Mouse (Mus musculus): ENCODE data around the gene Apoc1. TPM values are rescaled to one million over a fixed set of nuclear protein-coding genes. Genes with fewer than 3 reads are reported as not detected.
"Not testable (repeated sequence)": the region's sequence is repeated elsewhere in the genome, so short reads cannot be mapped to it uniquely, and the experiment has no call there.

The Apoc1 gene
- polyA plus RNA-seq, 1 experiment from 2014 or later: 197 TPM

GRCm38 (mm10) chr7:19694336-19695212 is 2.1 kb upstream of the Apoc1 start:
- Histone ChIP-seq H3K9ac (0 out of 2 replicates have a peak overlapping the region, but pooled peaks have one; percentile 37), H3K9me3 (replicated peaks) (no peaks in the 10 kb centered on the region), H3K36me3 (peaks cover 19% of the 10 kb centered on the region), H3K27me3 (replicated peaks) (peaks cover 11% of the 10 kb centered on the region; the same call in 1 of the 2 replicates), H3K27ac (peak overlapping the region; percentile 89), H3K4me3 (no peak overlapping the region), H3K4me1 (peaks cover 92% of the 10 kb centered on the region), H3K4me2 (peak overlapping the region; percentile 66)
- 45% methylated on average over 10 of the region's 10 CpGs for WGBS (ENCODE audit: insufficient replicate concordance)
- no peak for ATAC-seq

GRCm38 (mm10) chr7:19693421-19693820 is 961 bp upstream of the Apoc1 start:
- no peak overlapping the region for H3K9ac ChIP-seq

DNA sequence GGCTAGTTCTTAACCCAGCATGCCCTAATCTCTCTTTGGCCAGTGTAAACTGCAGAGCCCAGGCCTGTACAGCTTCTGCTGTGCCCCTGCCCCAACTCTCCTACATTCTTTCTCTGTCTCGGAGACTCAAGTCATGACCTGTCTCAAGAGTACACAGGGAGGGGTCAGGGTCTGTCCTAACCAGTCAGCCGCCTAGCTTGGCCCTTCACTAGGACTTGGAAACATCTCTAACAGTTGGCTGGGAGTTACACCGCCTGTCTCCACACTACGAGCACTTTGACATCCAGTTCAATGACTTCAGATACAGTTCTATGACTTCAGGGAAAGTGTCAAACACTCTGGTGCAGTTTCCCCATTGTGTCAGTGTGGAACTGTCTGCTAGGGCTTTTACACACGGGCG is 1.0 kb downstream of the Apoc1 start:
- 64% methylated on average over 6 of the region's 6 CpGs for WGBS (ENCODE audit: insufficient replicate concordance)
- Histone ChIP-seq H3K9me3 (replicated peaks) (no peaks in the 10 kb centered on the region), H3K9ac (no peak overlapping the region), H3K4me1 (peaks cover 70% of the 10 kb centered on the region), H3K27me3 (replicated peaks) (no peaks in the 10 kb centered on the region; the same call in 1 of the 2 replicates), H3K27ac (peak overlapping the region; percentile 70), H3K36me3 (peaks cover 7% of the 10 kb centered on the region), H3K4me2 (peak overlapping the region; percentile 45), H3K4me3 (peak overlapping the region; percentile 18)
- no peak for ATAC-seq

More at GRCm38 (mm10) chr7:19693421-19693820, 961 bp upstream of the Apoc1 start:
- Histone ChIP-seq H3K4me2 (peak overlapping the region; percentile 21; the same call in 1 of the 2 replicates), H3K4me3 (no peak overlapping the region), H3K9me3 (replicated peaks) (no peaks in the 10 kb centered on the region), H3K27me3 (replicated peaks) (peaks cover 11% of the 10 kb centered on the region; the same call in 1 of the 2 replicates), H3K4me1 (peaks cover 82% of the 10 kb centered on the region), H3K27ac (peak overlapping the region; percentile 89), H3K36me3 (peaks cover 19% of the 10 kb centered on the region)
- 18% methylated on average over 10 of the region's 10 CpGs for WGBS (ENCODE audit: insufficient replicate concordance)
- ATAC-seq: peak; percentile 45

- Histone ChIP-seq H3K9ac (no peak overlapping the region), H3K4me3 (no peak overlapping the region), H3K4me1 (peaks cover 65% of the 10 kb centered on the region), H3K27ac (peak overlapping the region; percentile 70; the same call in 1 of the 2 replicates), H3K27me3 (replicated peaks) (no peaks in the 10 kb centered on the region; the same call in 1 of the 2 replicates), H3K9me3 (replicated peaks) (no peaks in the 10 kb centered on the region), H3K36me3 (peaks cover under 1% of the 10 kb centered on the region), H3K4me2 (no peak overlapping the region)
- no peak for ATAC-seq
- WGBS (ENCODE audit: insufficient replicate concordance): 57% methylated on average over 4 of the region's 4 CpGs
Observed at GRCm38 (mm10) chr7:19690845-19691244, 1.6 kb downstream of the Apoc1 start.

GRCm38 (mm10) chr7:19688611-19689010 is 3.8 kb downstream of the Apoc1 start:
- ATAC-seq: no peak
- no peaks in the 10 kb centered on the region; the same call in 1 of the 2 replicates for H3K27me3 ChIP-seq (replicated peaks)
- H3K27ac ChIP-seq: no peak overlapping the region
- no peak overlapping the region for H3K4me3 ChIP-seq
- no peaks in the 10 kb centered on the region for H3K36me3 ChIP-seq
- H3K9me3 ChIP-seq (replicated peaks): no peaks in the 10 kb centered on the region
- no peak overlapping the region for H3K9ac ChIP-seq
- 77% methylated on average over 2 of the region's 2 CpGs for WGBS (ENCODE audit: insufficient replicate concordance)
- peaks cover 49% of the 10 kb centered on the region for H3K4me1 ChIP-seq
- H3K4me2 ChIP-seq: no peak overlapping the region

- H3K27me3 ChIP-seq (replicated peaks): no peaks in the 10 kb centered on the region
- H3K9ac ChIP-seq: no peak overlapping the region
- no peak for ATAC-seq
- peaks cover 48% of the 10 kb centered on the region for H3K4me1 ChIP-seq
- no peak overlapping the region for H3K4me3 ChIP-seq
- no peak overlapping the region for H3K27ac ChIP-seq
- WGBS (ENCODE audit: insufficient replicate concordance): 86% methylated on average over 10 of the region's 10 CpGs
- H3K36me3 ChIP-seq: no peaks in the 10 kb centered on the region
- no peaks in the 10 kb centered on the region for H3K9me3 ChIP-seq (replicated peaks)
- no peak overlapping the region for H3K4me2 ChIP-seq
Observed at GRCm38 (mm10) chr7:19688101-19688500, 4.4 kb downstream of the Apoc1 start.

- peaks cover 46% of the 10 kb centered on the region for H3K4me1 ChIP-seq
- not testable (repeated sequence) for H3K4me2 ChIP-seq
Observed at GRCm38 (mm10) chr7:19686927-19687583, 5.4 kb downstream of the Apoc1 start.

DNA sequence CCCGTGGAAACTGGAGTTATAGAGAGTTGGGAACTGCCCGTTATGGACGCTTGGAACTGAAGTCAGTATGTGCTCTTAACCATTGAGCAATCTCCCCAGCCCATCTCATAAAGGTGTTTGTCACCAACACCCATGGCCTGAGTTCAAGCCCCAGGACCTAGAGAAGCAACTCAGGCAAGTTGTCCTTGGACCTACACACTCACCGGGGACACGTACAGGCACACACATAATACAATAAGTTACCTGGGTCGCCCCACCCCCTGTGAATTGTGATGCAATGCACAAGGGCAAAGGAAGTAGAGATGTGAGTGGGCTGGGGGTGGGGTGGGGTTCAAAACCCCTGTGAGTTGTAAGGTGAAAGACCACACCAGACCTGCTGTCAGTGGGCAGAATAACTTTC is 5.9 kb downstream of the Apoc1 start:
- H3K4me3 ChIP-seq: no peak overlapping the region
- H3K9ac ChIP-seq: no peak overlapping the region
- ATAC-seq: peak; percentile 40
- H3K4me1 ChIP-seq: peaks cover 46% of the 10 kb centered on the region
- peak overlapping the region; percentile 16 for H3K27ac ChIP-seq
- no peaks in the 10 kb centered on the region for H3K9me3 ChIP-seq (replicated peaks)
- H3K4me2 ChIP-seq: no peak overlapping the region
- no peaks in the 10 kb centered on the region for H3K36me3 ChIP-seq
- WGBS (ENCODE audit: insufficient replicate concordance): 76% methylated on average over 6 of the region's 6 CpGs
- no peaks in the 10 kb centered on the region for H3K27me3 ChIP-seq (replicated peaks)

More at GRCm38 (mm10) chr7:19686927-19687583, 5.4 kb downstream of the Apoc1 start:
- peak overlapping the region; percentile 22 for H3K27ac ChIP-seq
- H3K4me3 ChIP-seq; H3K27me3 ChIP-seq (replicated peaks); H3K9ac ChIP-seq; H3K36me3 ChIP-seq; H3K9me3 ChIP-seq (replicated peaks): not testable (repeated sequence)
- ATAC-seq: peak; percentile 34; the same call in 1 of the 2 replicates
- WGBS (ENCODE audit: insufficient replicate concordance): 28% methylated on average over 8 of the region's 8 CpGs

GRCm38 (mm10) chr7:19685374-19685773 is 7.1 kb downstream of the Apoc1 start:
- no peaks in the 10 kb centered on the region for H3K27me3 ChIP-seq (replicated peaks)
- H3K36me3 ChIP-seq: no peaks in the 10 kb centered on the region
- WGBS (ENCODE audit: insufficient replicate concordance): 51% methylated on average over 4 of the region's 4 CpGs
- no peak overlapping the region for H3K4me2 ChIP-seq
- peak overlapping the region; percentile 16; the same call in 1 of the 2 replicates for H3K27ac ChIP-seq
- H3K4me3 ChIP-seq: no peak overlapping the region
- H3K9me3 ChIP-seq (replicated peaks): no peaks in the 10 kb centered on the region
- H3K4me1 ChIP-seq: peaks cover 50% of the 10 kb centered on the region
- ATAC-seq: peak; percentile 62
- no peak overlapping the region for H3K9ac ChIP-seq

- Histone ChIP-seq H3K9ac (no peak overlapping the region), H3K9me3 (replicated peaks) (no peaks in the 10 kb centered on the region), H3K4me2 (no peak overlapping the region), H3K27me3 (replicated peaks) (no peaks in the 10 kb centered on the region), H3K27ac (no peak overlapping the region), H3K4me3 (no peak overlapping the region), H3K4me1 (peaks cover 45% of the 10 kb centered on the region), H3K36me3 (no peaks in the 10 kb centered on the region)
- ATAC-seq: no peak
- 67% methylated on average over 6 of the region's 6 CpGs for WGBS (ENCODE audit: insufficient replicate concordance)
Observed at GRCm38 (mm10) chr7:19683771-19684201, 8.7 kb downstream of the Apoc1 start.

DNA sequence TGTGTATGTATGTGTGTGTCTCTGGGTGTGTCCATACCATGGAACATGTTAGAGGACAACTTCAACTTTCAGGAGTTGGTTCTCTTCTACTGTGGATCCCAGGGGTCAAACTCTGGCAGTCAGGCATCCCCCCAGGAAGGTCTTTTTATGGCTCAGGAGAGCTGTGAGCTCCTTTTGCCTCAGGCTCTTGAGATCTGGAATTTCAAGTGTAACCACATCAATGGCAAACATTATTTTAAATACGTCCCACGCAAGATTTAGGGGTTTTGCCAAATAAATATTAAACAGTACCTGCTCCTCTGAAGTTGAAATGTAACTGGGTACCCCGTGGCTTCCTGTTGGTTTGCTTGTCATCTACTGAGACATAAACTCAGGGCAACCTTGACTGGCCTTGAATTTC is 9.5 kb downstream of the Apoc1 start:
- Histone ChIP-seq H3K9me3 (replicated peaks) (no peaks in the 10 kb centered on the region), H3K9ac (no peak overlapping the region), H3K36me3 (no peaks in the 10 kb centered on the region), H3K4me2 (no peak overlapping the region), H3K27ac (no peak overlapping the region), H3K4me3 (no peak overlapping the region), H3K27me3 (replicated peaks) (no peaks in the 10 kb centered on the region), H3K4me1 (peaks cover 45% of the 10 kb centered on the region)
- 71% methylated on average over 3 of the region's 3 CpGs for WGBS (ENCODE audit: insufficient replicate concordance)
- ATAC-seq: no peak

DNA sequence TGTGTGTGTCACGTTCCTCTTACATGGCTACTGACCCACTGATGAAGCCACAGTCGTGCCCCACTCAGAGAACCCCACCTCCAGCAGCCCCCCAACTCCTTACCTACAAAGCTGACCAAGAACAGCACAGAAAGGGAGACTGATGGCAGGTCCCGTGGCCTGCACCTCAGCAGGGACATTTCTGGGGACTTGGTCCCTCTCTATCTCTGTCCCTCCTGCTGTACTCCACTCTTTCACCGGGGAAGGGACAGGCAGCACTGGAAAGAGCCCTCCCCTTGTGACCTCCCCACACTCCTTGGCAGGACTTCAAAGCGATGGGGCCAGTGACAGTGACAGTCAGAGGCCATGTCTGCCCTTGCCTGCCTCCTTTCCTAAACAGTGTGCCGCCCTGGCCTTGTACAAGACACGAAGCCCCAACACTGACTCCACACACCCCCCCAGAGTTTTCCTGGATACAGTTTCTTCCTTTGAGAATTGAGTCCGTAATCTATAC is 11.2 kb downstream of the Apoc1 start, which contains the start of the genes Gm44805 and Apoc4:
Gene Gm44805, minus strand, starts transcription at position 222 of the 493 bp plus-strand sequence.
Gene Apoc4, minus strand, starts transcription at position 278 of the 493 bp plus-strand sequence.
- Histone ChIP-seq H3K36me3 (no peaks in the 10 kb centered on the region), H3K9me3 (replicated peaks) (no peaks in the 10 kb centered on the region), H3K4me1 (peaks cover 41% of the 10 kb centered on the region), H3K4me3 (no peak within 1 kb of the TSS), H3K9ac (no peak within 1 kb of the TSS), H3K27ac (peak within 1 kb of the TSS; percentile 61), H3K27me3 (replicated peaks) (no peaks in the 10 kb centered on the region), H3K4me2 (no peak within 1 kb of the TSS)
- WGBS (ENCODE audit: insufficient replicate concordance): 53% methylated on average over 8 of the region's 8 CpGs
- ATAC-seq: no peak

Measured in liver, embryonic 12.5 days (tissue).